16 mouse cellular contexts compared by ENCODE assay signal in the genomic region with DNA sequence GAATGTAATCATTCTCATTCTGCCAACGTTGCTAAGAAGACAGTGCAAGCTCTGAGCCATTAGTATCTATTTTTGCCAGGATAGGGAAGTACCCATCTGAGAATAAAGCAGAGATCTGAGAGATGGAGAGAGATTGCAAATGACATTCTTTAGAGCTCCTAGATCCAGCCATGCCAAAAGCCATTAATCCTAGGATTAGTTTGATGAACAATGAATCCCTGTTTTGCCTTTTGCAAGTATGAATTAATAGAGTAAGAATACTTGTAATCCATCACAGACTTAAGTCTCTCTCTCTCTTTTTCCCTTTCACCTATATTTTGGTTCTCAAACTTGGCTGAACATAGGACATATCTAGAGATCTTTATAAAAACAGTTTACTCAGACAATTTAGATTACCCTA.
"Had no signal": no experiment of that assay in that cellular context is flagged by ENCODE, and none has a peak within 500 bp of the region (broad histone marks: within the 10 kb centered on the region; RNA-seq: fewer than 3 reads in every experiment).

No protein-coding gene starts in this region.

- H3K27ac ChIP-seq: neural tube, embryonic 13.5 days; neural tube, embryonic 15.5 days; stomach, embryonic 15.5 days; stomach, postnatal 0 days had no signal

- DNase-seq: retina, postnatal 1 day; right cerebral cortex, adult 18-20 months; right cerebral cortex, postnatal 14 days; right cerebral cortex, postnatal 25 days; right cerebral cortex, postnatal 4 days; spleen, adult 18-20 months; thymus, adult 18-20 months; thymus, adult 2 months; thymus, postnatal 14 days; thymus, postnatal 25 days; thymus, postnatal 36 days; thymus, postnatal 4 days had no signal

- H3K4me1 ChIP-seq: neural tube, embryonic 13.5 days; neural tube, embryonic 15.5 days; stomach, embryonic 15.5 days had no signal

- H3K27me3 ChIP-seq: neural tube, embryonic 13.5 days; neural tube, embryonic 15.5 days; stomach, embryonic 15.5 days had no signal

- H3K4me3 ChIP-seq: neural tube, embryonic 13.5 days; neural tube, embryonic 15.5 days; stomach, embryonic 15.5 days had no signal
